Mouse (Mus musculus) megakaryocyte, adult 5-6 weeks (primary cell): ENCODE measurements around the gene Elmo3. TPM values are rescaled to one million over a fixed set of nuclear protein-coding genes. Genes with fewer than 3 reads are reported as not detected.
"Not testable (repeated sequence)": the region's sequence is repeated elsewhere in the genome, so short reads cannot be mapped to it uniquely, and the experiment has no call there.

Experiments used
- ATAC-seq: 2 replicates; pipeline ENCODE4 v1.8.0; 2016; ENCODE audit warnings: mild to moderate bottlenecking, inconsistent platforms; ENCODE audit not compliant: poor library complexity, severe bottlenecking
- total RNA-seq, 2 experiments: library from RNA; stranded (forward) in 1 of 2; stranded (reverse) in 1 of 2; fragments of 153-499, 151-499 nt in 1 of 2; fragments of 221-1000, 200-1000 nt in 1 of 2; gene quantifications; 2 replicates each; pipeline versions ENCODE4 v1.2.3 to v1.2.4; 2015 to 2017

Elmo3 gene
- total RNA-seq, 2 experiments from 2014 or later, result 0.51 to 0.58 TPM

DNA sequence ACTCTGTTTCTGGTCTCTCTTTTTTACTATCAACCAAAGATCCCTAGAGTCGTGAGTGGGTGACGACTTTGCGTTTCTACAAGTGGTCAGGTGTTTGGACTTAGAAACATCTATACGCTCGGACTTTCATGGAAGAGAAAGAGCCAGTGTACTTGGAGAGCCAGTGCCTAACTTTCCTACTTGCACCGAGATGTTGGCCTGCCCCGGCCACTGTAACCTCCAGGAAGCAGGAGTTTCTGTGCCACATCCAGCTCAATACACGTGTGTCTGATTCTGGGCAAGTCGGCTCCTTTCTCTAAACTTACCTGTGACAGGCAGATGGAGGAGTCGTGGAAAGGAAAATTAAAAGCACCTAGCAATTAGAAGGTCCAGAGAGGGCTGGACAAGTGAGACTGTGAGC, 29.6 kb upstream of the Elmo3 start, which contains the start of gene Nol3:
TSS of gene Nol3 (plus strand) at position 301 of the 400 bp plus-strand sequence.
- ATAC-seq, result no peak

DNA sequence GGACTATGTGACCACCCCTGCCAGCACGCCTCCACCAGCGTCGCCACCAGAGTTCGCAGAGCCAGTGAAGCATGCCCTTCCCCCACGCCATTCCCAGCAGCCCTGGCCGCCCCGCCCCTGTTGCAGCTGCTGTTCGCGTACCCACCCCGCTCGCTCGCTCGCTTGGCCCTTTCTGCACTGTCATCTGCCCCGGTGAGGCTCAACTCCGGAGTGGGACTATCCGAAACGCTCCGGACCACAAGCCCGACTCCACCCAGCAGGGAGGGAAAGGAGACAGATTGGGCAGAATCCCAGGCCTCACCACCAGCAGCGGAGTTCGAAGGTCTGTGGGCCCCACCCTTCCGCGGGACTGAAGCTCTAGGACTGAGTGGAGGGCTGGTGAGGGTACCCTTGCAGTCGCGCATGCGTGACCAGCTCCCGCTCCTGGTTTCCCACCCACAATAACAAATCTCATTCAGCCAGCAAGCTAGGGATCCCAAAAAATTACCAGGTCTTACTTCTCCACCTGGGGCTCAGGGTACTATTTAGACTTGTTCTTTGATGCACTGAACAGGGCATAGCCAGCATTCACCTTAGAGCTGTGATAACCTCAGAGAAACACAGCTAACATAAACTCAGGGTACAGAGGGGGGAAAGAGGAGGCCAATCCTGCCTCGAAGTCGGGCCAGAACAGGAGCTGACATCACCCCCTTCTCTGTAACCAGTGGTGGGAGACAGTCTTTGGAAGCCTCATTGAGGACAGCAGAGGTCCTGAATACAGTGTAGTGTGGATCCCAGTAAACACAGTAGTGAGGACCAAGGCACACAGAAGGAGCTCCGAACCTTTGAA, 28.9 kb upstream of the Elmo3 start:
- ATAC-seq, result peak; percentile 61

DNA sequence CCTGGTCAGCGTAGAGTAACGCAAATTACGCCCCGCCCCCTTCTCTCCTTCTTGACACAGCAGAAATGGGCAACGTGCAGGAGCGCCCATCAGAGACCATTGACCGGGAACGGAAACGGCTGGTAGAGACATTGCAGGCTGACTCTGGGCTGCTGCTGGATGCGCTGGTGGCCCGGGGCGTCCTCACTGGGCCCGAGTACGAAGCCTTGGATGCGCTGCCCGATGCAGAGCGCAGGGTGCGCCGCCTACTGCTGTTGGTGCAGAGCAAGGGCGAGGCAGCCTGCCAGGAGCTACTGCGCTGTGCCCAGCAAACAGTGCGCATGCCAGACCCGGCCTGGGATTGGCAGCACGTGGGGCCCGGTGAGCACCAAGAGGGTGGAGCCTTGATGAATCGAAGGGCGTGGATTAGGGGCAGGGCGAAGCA, 26.5 kb upstream of the Elmo3 start:
- ATAC-seq, result peak; percentile 66

DNA sequence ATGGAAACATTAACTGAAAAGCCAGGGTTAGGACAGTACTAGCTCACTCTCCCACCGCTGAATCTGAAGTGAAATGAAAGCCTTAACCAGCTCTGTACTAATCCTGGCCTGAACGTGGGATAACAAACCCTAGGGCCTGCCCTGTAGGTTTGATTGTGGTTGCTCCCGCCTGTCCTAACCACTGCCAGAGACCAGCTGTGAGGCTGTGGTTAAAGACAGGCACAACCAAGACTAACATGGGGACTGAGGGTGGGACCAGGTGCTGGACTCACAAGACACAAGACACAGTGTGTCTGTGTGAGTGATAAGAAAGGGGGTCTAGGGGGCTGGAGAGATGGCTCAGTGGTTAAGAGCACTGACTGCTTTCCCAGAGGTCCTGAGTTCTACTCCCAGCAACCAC, 24.8 kb upstream of the Elmo3 start:
- no peak for ATAC-seq

DNA sequence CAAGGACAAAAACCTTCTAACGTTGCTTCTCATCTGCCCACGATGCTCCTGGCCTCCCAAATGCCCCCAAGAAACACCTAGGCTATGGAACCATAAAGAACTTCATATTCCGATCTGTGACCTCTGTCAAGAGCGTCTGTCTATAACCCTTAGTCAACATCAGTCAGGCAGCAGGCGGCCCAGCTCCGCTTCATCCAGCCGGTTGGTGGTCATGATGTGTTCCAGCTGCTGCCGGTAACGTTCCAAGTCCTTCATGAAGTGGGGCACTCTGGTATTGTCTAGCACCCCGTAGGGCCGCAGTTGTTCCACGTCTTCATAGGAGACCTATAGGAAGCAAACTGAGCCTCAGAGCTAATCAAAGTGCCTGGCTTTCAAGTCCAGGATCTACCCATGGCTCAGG, 23.6 kb upstream of the Elmo3 start:
- ATAC-seq, result no peak

DNA sequence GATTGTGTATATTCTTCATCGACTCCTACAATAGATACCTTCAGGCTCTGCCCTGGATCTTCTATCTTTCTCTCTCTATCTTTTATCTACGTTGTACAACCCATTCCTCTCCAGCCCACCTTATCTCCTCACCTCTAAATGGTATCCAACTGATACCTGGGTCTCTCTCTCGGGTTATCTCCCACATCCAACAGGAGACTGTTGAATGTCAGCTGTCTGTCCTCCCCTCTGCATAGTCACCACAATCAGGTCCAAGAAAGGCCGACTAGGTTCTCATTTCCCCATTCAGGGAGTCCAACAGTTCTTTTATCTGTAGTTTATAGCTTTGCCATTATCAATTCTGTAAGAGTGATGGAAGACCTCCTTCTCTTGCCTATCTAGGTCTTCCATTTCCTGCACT, 23.2 kb upstream of the Elmo3 start:
- no peak for ATAC-seq

DNA sequence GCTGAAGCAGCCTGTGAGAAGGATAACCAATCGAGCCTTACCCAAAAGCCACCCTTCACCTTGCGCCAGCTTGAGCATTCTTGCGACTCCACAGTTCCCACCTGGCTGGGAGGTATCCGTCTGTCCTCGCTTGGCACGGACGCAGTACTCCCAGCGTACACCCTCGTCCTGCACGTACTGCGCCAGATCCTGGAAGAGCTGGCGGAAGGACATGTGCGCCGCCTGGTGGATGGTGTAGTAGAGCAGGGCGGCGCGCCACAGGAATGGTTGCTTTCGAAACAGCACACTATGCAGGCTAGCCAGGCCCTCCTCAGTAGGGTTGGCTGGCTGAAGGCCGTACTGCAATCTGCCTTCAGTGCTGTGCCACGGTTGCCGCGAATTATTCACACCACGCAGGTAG, 22.3 kb upstream of the Elmo3 start:
- ATAC-seq, result peak; percentile 74

DNA sequence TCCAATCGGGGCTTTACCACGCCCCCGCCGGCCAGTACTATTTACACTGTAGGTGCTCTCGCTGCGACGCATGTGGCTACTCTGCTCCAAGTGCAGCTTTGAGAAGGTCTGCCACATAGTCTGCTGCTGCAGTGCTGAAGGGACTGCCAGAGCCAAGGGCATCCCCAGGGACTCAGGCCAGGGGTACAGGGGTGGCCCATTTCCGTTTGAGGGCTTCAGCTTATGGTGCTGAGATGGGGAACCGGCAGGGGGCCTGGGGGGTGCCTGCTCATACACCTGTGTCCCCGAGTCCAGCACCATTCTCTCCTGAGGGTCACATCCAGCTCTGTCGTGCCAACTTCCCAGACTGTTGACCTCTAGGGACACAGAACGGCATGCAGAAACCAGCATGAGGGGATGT, 19.9 kb upstream of the Elmo3 start:
- no peak for ATAC-seq

DNA sequence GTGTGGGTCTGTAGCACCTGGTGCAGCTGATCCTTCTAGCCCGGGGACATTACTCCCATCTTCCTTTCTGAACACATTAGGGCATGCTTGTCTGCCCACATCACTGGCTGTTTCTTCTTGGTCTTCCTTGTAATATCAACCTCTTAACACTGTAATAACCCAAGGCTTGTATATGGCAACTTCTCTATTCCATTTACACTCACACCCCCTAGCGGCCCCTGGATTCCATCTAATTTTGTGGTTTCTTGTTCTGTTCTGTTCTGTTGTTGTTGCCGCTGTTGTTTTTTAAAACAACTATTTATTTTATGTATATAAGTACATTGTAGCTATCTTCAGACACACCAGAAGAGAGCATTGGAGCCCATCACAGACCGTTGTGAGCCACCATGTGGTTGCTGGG, 18.5 kb upstream of the Elmo3 start:
- ATAC-seq, result no peak

DNA sequence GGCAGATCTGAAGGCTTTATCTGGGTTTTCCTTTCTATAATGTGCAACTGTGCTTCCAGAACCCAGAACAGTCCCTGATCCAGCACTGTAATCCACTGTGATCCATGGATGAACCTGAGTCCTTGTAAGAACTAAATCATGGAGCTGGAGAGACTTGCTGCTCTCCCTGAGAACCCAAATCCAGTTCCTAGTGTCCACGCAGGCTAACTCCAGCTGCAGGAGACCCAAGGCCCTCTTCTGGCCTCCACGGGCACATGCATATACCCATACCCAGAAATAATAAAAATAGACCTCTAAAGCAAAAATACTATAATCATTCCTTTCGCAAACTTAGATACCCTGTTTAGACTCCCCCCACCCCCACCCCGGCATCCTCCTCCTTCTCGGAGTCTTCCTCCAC, 17.2 kb upstream of the Elmo3 start:
- ATAC-seq, result no peak

DNA sequence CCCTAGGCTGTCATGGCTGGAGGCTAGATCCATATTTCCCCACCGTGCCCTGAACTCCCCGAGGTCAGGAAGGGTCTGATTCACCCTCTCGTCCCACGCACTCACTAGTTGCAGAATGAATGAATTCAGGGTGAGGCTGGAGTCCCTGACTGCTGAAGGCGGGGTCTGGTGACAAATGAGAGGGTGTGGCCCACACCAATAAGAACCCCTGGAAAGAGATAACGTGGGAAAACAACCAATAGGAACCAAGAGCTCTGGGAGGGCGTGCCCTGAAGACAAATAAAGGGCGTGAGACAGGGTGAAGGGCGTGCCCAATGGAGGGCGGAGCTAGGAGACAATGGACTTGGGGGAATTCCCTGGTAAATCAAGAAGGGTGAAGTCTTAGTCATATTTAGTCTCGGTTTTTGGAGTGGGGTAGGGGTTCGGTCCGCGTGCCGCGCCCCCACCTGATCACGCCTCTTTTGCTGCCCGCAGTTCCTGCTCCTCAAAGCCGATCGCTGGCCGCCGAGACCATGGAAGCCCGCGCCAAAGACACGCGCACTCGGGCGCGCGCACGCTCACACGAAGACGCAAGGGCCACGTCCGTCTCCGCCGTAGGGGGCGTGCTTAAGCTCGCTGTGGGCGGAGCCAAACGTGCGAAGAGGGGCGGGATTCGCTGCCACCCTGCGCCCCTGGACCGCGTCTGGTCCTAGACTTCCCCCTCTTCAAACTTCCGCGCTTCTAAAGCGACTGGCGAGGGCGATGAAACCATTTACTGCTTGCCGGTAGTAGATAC, 16.3 kb upstream of the Elmo3 start:
- peak; percentile 86 for ATAC-seq

DNA sequence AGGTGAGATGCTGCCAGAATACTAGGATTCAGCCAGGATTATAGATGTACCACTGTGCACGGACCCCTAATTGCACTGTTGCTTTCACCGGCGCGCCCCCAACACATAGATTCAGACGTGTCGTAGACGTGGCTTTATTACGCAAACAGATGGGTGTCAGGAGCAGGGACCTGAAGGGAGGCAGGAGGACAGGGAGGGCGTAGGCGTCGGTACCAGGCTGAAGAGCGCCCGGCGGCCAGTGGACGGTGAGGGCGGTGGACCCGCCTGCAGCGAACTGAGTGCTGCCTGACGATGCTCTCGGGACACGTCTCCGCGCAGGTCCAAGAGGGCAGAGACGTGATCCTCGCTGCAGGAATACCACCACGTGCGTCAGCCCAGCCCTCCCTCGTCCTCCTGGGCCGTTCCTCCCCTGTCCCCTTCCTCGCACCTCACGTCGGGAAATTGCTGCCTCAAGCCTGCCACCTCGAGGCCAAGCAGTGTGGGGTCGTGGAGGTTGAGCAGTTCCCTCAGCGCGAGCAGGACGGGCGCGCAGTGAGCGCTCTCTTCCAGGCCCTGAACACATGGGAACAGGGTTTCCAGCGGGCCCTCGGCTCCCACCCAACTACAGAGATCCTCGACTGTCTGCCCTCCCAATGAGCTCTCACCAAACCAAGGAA, 15.5 kb upstream of the Elmo3 start, which contains the start of gene 4931428F04Rik:
TSS of gene 4931428F04Rik (minus strand) at position 60 of the 656 bp plus-strand sequence.
- peak; percentile 30 for ATAC-seq

DNA sequence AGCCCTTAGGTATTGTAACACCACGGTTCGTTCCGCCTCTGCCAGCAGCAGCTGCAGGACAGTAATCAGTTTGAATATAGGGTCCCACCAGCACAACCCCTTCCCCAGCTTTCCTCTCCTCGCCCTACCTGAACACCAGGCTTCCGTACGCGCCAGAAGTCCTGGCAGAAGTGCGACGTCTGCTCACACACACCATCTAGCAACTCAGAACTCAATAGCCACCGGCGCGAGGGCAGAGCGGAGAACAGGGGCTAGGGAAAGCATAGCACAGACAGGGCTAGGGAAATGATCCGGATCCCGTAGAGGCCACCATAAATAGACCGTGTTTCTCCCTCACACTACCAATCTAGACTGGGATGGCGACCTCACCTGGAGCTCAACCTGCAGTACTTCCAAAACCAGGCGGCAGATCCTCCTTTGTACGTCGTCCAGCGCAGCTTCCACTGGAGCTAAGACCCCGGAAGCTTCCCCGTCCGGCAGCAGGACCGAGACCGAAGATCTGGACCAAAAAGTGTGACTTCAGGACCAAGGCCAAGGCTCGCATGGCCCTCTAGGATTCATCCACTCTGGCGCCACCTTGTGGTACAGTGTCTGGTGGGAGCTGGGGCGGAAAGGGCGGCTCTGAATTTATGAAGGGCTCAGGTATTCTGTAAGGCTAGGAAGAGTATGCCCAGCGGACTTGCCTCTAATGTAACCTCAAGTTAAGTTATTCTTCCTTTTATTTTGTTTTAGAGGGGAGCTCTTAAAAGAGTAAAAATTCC, 14.7 kb upstream of the Elmo3 start:
- peak; percentile 53 for ATAC-seq

DNA sequence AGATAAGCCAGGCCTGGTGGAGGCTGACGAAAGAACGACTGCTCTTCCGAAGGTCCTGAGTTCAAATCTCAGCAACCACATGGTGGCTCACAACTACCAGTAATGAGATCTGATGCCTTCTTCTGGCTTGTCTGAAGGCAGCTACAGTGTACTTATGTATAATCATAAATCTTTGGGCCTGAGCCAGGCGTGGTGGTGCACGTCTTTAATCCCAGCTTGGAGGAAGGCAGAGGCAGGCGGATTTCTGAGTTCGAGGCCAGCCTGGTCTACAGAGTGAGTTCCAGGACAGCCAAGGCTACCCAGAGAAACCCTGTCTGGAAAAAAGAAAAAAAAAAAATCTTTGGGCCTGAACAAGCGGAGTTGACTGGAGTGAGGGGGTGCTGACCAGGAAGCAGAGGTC, 14.0 kb upstream of the Elmo3 start:
- ATAC-seq, result not testable (repeated sequence)

DNA sequence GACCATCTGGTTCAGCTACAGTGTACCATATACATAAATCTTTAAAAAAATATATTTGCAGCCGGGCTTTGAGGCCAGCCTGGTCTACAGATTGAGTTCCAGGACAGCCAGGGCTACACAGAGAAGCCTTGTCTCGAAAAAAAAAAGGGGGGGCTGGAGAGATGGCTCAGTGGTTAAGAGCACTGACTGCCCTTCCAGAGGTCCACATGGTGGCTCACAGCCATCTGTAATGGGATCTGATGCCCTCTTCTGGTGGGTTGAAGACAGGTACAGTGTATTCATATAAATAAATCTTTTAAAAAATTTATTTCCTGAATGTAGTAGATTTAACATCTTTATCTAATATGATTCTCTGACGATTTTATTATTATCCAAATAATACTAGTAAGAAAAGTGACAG, 13.6 kb upstream of the Elmo3 start:
- ATAC-seq, result not testable (repeated sequence)

DNA sequence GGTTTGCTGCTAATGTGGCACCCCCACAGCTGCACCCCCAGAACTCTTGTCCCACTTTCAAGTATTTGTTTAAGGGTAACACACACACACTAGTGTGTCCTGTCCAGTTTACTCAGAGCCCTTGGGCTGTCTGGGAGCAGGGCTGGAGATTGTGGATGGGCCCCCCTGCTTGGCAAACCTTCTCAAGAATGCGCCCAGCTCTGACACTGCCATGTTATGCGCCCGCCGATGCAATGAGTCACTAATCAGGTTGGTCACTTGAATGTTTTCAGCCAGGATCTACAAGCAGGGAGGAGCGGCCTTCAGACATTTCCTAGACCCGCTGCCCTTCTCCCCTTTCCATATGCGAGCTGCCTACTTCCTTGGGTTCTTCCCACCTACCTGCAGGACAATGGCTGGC, 12.9 kb upstream of the Elmo3 start:
- no peak for ATAC-seq

DNA sequence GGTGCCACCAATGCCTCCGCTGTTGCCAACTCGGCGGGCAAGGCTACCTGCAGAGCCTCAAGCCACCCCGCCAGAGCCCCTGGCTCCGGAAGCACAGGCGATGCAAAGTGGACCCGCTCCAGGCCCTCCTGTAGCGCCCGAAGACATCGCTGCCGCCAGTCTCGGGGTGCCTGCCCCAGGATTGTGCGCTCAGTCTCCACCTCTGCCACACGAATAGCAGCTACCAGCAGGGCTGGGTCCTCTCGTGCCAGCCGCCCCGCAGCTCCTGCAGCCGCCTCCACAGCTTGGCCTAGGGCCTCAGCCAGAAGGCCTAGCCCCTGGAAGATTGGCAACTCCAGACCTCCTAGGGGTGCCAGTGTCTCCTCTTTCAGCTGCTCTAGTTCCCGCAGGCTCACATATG, 12.0 kb upstream of the Elmo3 start:
- no peak for ATAC-seq

DNA sequence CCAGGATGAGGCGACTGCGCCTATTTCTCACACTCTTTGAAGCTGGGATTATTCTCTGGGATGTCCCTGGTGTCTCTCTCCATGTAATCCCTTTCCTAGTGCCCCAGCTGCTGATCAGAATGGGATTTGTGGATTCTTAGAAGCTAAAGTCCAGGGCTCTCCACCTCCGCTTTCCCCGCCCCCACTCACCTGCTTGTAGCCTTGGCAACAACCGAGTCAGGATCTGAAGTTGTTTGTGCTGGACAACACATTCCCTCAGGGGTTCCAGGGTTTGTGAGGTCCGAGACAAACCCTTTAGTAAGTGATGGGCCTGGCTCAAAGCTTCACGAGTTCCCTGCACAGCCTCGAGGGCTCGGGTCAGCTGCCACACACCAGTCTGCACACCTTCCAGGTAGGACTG, 10.6 kb upstream of the Elmo3 start:
- ATAC-seq, result no peak

DNA sequence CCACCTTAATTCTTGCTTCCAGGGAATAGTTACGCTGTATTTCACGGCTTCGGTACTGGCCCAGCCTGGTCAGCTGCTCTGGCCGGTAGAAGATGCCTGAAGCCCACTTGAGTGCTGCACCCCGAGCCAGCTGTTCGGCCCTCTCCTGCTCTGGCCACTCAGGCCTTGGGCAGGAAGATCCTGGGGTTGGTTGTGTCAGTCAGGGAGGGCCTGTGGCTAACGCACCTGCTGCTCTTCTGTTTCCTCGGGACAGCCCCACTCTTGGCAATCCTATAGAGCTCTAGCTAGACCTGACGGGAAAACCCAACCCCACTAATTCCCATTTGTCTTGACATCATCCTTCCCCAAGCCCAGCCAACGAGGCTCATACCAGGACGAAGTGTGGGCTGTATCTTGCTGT, 10.1 kb upstream of the Elmo3 start:
- no peak for ATAC-seq

DNA sequence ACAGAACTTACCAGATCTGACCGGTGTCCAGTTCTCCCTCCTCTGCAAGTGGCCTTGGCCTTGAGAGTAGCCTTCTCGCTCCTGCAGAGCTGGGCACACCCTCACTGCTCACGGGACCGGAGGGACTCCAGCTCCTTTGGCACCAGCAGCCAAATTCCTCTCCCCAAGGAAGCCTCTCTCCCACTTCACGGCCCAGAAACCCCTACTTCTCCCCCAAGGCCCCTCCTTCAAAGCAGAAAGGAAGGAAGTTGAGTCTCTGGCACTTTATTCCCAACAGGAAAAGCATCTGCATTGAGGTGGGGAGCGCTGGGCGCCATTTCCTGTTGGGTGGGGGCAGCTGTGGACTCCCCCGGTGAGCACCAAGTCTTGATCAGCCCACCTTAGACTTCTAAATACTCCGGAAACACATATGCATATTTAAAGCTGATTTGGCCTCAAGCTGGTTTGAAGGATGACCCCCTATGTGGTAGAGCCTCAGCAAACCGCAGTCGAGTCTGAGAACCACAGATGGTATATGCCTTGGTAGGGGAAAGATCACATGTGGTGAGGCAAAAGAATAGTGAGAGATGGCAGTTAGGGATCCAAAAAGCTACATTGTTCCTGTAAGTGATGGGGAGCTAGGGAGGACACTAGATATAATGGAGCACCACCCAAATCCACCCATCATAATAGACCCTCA, 9.4 kb upstream of the Elmo3 start, which contains the start of gene Exoc3l:
TSS of gene Exoc3l (minus strand) at position 207 of the 679 bp plus-strand sequence.
- no peak for ATAC-seq
